Mouse (Mus musculus) kidney, adult 2 months (tissue): ENCODE results near the gene Rnf150. TPM values are rescaled to one million over a fixed set of nuclear protein-coding genes. Genes with fewer than 3 reads are reported as not detected.
"Not testable (repeated sequence)": the region's sequence is repeated elsewhere in the genome, so short reads cannot be mapped to it uniquely, and the experiment has no call there.

Source experiments
- DNase-seq: peaks from one replicate; pipeline ENCODE4 v3.0.0; 2021
- H3K27ac ChIP-seq: fragments of 200-500 bp; 2 replicates; pipeline ENCODE4 v1.5.1; 2012; ENCODE audit warnings: low read depth, low read length, control low read depth, inconsistent platforms; ENCODE audit not compliant: insufficient read depth
- H3K27me3 ChIP-seq: fragments of 200-500 bp; replicated peaks from 2 replicates; pipeline ENCODE4 v1.6.1; 2012; ENCODE audit warnings: mild to moderate bottlenecking, moderate library complexity, low read length, inconsistent platforms; ENCODE audit not compliant: control insufficient read depth, insufficient read depth
- H3K36me3 ChIP-seq: fragments of 200-500 bp; 2 replicates; pipeline ENCODE4 v1.6.1; 2012; ENCODE audit warnings: mild to moderate bottlenecking, moderate library complexity, low read length, inconsistent platforms; ENCODE audit not compliant: control insufficient read depth, insufficient read depth
- H3K4me1 ChIP-seq: fragments of 200-500 bp; 2 replicates; pipeline ENCODE4 v1.6.1; 2011; ENCODE audit warnings: low read length; ENCODE audit not compliant: control insufficient read depth, insufficient read depth
- H3K4me3 ChIP-seq: fragments of 200-500 bp; 2 replicates; pipeline ENCODE4 v1.5.1; 2011; ENCODE audit warnings: mild to moderate bottlenecking, low read depth, low read length, control low read depth; ENCODE audit not compliant: insufficient read depth
- CTCF ChIP-seq: fragments of 200-500 bp; conservative IDR thresholded peaks from 2 replicates; pipeline ENCODE4 v1.5.1; 2011; ENCODE audit warnings: low read depth, mild to moderate bottlenecking, control low read depth, low read length, moderate library complexity, mixed read lengths; ENCODE audit not compliant: insufficient read depth, insufficient read length
- POLR2A ChIP-seq: fragments of 200-500 bp; IDR thresholded peaks from one replicate; pipeline ENCODE4 v1.6.1; 2011; ENCODE audit warnings: low read depth, low read length, control low read depth
- WGBS: fragments of 180-500 bp; shearing (Covaris S2); methylation state at CpG from one replicate; pipeline ENCODE4 v1.1.7; 2018; 5-methylcytosine and 5-hydroxymethylcytosine counted together
- polyA plus RNA-seq: library from polyadenylated mRNA; depleted of rRNA; stranded (reverse); fragments of >200 nt; gene quantifications from 2 replicates; pipeline ENCODE4 v1.2.3, GENCODE M21; 2012

The Rnf150 gene
- polyA plus RNA-seq, 1 experiment, result 1.6 TPM

GRCm38 (mm10) chr8:83074248-83074647 lies 211.1 kb downstream of the Rnf150 start:
- Histone ChIP-seq H3K36me3 (no peaks in the 10 kb centered on the region), H3K4me3 (no peak overlapping the region), H3K4me1 (no peaks in the 10 kb centered on the region), H3K27ac (no peak overlapping the region), H3K27me3 (no peaks in the 10 kb centered on the region)
- 88% methylated on average over 3 of the region's 3 CpGs for WGBS
- TF ChIP-seq CTCF, result no peak
- TF ChIP-seq POLR2A, result no peak
- DNase-seq, result no peak

- Histone ChIP-seq H3K4me3 (no peak overlapping the region), H3K27me3 (no peaks in the 10 kb centered on the region), H3K4me1 (no peaks in the 10 kb centered on the region), H3K27ac (no peak overlapping the region), H3K36me3 (no peaks in the 10 kb centered on the region)
- 95% methylated on average over 1 of the region's 1 CpGs for WGBS
- TF ChIP-seq CTCF, result no peak
- no peak for TF ChIP-seq POLR2A
- no peak for DNase-seq
Observed at GRCm38 (mm10) chr8:83076621-83077020, 213.5 kb downstream of the Rnf150 start.

- TF ChIP-seq POLR2A, result no peak
- TF ChIP-seq CTCF, result no peak
- H3K4me1 ChIP-seq, result no peaks in the 10 kb centered on the region
- WGBS, result 71% methylated on average over 2 of the region's 2 CpGs
- no peak overlapping the region for H3K27ac ChIP-seq
- no peaks in the 10 kb centered on the region for H3K27me3 ChIP-seq
- no peaks in the 10 kb centered on the region for H3K36me3 ChIP-seq
- H3K4me3 ChIP-seq, result no peak overlapping the region
- DNase-seq, result no peak
Observed at GRCm38 (mm10) chr8:83077329-83077728, 214.2 kb downstream of the Rnf150 start.

- H3K36me3 ChIP-seq, result no peaks in the 10 kb centered on the region
- H3K27me3 ChIP-seq, result no peaks in the 10 kb centered on the region
- no peak for TF ChIP-seq POLR2A
- TF ChIP-seq CTCF, result no peak
- DNase-seq, result no peak
- H3K4me1 ChIP-seq, result no peaks in the 10 kb centered on the region
- H3K27ac ChIP-seq, result no peak overlapping the region
- 32% methylated on average over 12 of the region's 12 CpGs for WGBS
- no peak overlapping the region for H3K4me3 ChIP-seq
Observed at GRCm38 (mm10) chr8:83078701-83079533, 215.8 kb downstream of the Rnf150 start.

GRCm38 (mm10) chr8:83079534-83079844 lies 216.3 kb downstream of the Rnf150 start:
- no peak for TF ChIP-seq POLR2A
- no peak for TF ChIP-seq CTCF
- H3K4me3 ChIP-seq, result no peak overlapping the region
- no peaks in the 10 kb centered on the region for H3K4me1 ChIP-seq
- H3K27me3 ChIP-seq, result no peaks in the 10 kb centered on the region
- no peak for DNase-seq
- no peak overlapping the region for H3K27ac ChIP-seq
- no peaks in the 10 kb centered on the region for H3K36me3 ChIP-seq
- WGBS, result 85% methylated on average over 5 of the region's 5 CpGs

GRCm38 (mm10) chr8:83081266-83081665 lies 218.1 kb downstream of the Rnf150 start:
- TF ChIP-seq POLR2A (no peak), CTCF (no peak)
- WGBS, result 57% methylated on average over 4 of the region's 4 CpGs
- no peaks in the 10 kb centered on the region for H3K4me1 ChIP-seq
- DNase-seq, result no peak
- H3K27me3 ChIP-seq, result no peaks in the 10 kb centered on the region
- H3K36me3 ChIP-seq, result no peaks in the 10 kb centered on the region
- H3K4me3 ChIP-seq, result no peak overlapping the region
- no peak overlapping the region for H3K27ac ChIP-seq

GRCm38 (mm10) chr8:83081806-83082205 lies 218.7 kb downstream of the Rnf150 start:
- not testable (repeated sequence) for DNase-seq, H3K4me1 ChIP-seq
- WGBS, result 78% methylated on average over 8 of the region's 8 CpGs

GRCm38 (mm10) chr8:83082251-83082650 lies 219.1 kb downstream of the Rnf150 start:
- H3K4me3 ChIP-seq, result no peak overlapping the region
- no peak overlapping the region for H3K27ac ChIP-seq
- no peaks in the 10 kb centered on the region for H3K36me3 ChIP-seq
- no peak for DNase-seq
- TF ChIP-seq CTCF, result no peak
- TF ChIP-seq POLR2A, result no peak
- 85% methylated on average over 7 of the region's 7 CpGs for WGBS
- no peaks in the 10 kb centered on the region for H3K27me3 ChIP-seq
- no peaks in the 10 kb centered on the region for H3K4me1 ChIP-seq

More at GRCm38 (mm10) chr8:83081806-83082205, 218.7 kb downstream of the Rnf150 start:
- not testable (repeated sequence) for H3K36me3 ChIP-seq, H3K27me3 ChIP-seq, H3K27ac ChIP-seq, H3K4me3 ChIP-seq
